Mouse (Mus musculus): ENCODE measurements at regions not wholly inside any gene's neighbourhood (a gene's known extent, or its start where the extent isn't known, plus 50 kb on each side); places are given as distances from the start of the nearest gene placed in this dataset.

DNA sequence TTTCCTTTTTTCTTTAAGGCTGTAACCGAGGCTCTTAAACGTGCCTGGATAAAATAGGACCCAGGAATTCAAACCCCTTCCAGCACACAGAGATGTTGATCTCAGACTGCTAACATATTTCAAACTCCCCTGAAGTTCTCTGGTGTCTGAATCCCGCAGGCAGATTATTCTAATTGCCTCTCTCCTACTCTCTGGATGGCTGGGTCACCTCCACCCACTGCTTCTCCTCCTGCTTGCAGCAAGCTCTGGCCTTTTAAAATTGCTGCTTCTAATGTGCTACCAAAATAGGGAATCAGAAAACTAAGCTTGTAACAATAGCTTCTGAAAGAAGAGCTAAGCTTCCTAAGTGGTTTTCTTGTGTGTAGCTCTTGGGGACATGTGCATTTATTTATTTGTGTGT lies 64.4 kb upstream of the Ldb2 start:
- no peak for ATAC-seq (ENCODE audit: low FRiP score, low read depth)
- H3K9ac ChIP-seq (replicated peaks) = no peak overlapping the region
- H3K9me3 ChIP-seq = no peaks in the 10 kb centered on the region
- 0 out of 2 replicates have a peak, but pooled peaks cover 5% of the 10 kb centered on the region for H3K4me1 ChIP-seq
- no peak overlapping the region for H3K4me2 ChIP-seq (replicated peaks)
- no peaks in the 10 kb centered on the region for H3K36me3 ChIP-seq
- H3K4me3 ChIP-seq = no peak overlapping the region
- WGBS = 46% methylated on average over 3 of the region's 3 CpGs
- no peak overlapping the region for H3K27ac ChIP-seq (replicated peaks)
- H3K27me3 ChIP-seq = no peaks in the 10 kb centered on the region

DNA sequence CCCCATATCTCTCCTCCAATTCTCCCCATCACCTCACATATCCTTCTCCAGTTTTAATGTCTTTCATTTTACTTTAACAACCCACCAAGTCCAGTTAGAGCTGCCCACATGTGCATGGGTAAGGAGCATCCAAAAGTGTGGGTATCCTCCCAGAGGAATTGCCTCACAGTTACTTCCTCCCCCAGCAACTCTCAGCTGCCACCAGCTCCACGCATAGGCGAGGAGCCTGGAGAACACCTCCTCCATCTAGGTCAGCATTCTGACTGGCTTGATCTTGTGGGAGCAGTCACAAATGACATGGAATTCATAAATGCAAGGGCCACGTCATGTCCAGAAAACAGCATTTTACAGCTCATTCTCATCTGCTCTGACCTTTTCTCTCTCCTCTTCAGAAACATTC lies 63.9 kb upstream of the Ldb2 start:
- Histone ChIP-seq H3K27ac (replicated peaks) (no peak overlapping the region), H3K9me3 (no peaks in the 10 kb centered on the region), H3K36me3 (no peaks in the 10 kb centered on the region), H3K4me2 (replicated peaks) (no peak overlapping the region), H3K4me1 (0 out of 2 replicates have a peak, but pooled peaks cover 5% of the 10 kb centered on the region), H3K9ac (replicated peaks) (no peak overlapping the region), H3K27me3 (no peaks in the 10 kb centered on the region), H3K4me3 (no peak overlapping the region)
- no peak for ATAC-seq (ENCODE audit: low FRiP score, low read depth)
- 84% methylated on average over 3 of the region's 3 CpGs for WGBS

DNA sequence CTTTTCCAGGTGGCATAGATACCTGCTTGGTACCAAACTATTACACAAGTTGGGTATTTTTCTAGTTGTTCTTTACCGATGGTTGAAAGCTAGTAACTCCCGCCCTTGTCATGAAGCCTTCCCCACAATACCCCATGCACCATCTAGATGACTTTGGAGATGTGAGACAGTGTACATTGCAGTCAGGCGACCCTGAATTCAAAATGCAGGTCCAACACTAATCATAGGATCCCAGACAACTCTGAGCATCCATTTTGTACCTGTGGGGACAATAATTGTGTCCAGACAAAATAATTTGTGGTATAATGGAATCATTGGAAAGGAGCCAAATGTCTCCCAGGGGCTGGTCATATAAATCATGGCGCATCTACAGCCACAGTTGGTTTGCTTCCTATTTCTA lies 54.7 kb upstream of the Ldb2 start:
- ATAC-seq (ENCODE audit: low FRiP score, low read depth) = no peak

More for the DNA sequence above, 54.7 kb upstream of the Ldb2 start:
- Histone ChIP-seq H3K4me2 (replicated peaks) (no peak overlapping the region), H3K9me3 (no peaks in the 10 kb centered on the region), H3K9ac (replicated peaks) (no peak overlapping the region), H3K36me3 (no peaks in the 10 kb centered on the region), H3K4me1 (no peaks in the 10 kb centered on the region), H3K27me3 (no peaks in the 10 kb centered on the region), H3K4me3 (no peak overlapping the region), H3K27ac (replicated peaks) (no peak overlapping the region)
- 86% methylated on average over 4 of the region's 4 CpGs for WGBS

Data from midbrain, embryonic 12.5 days (tissue).